Mouse (Mus musculus) brain, embryonic 14.5 days (tissue): Measurements from ENCODE around the gene 4931428L18Rik. TPM values are rescaled to one million over a fixed set of nuclear protein-coding genes. Genes with fewer than 3 reads are reported as not detected.
A peak's percentile ranks its signal among the peaks of the same experiment; 100 is the strongest.

Experiments
- DNase-seq: peaks from one replicate; pipeline ENCODE4 v3.0.0-alpha.2; 2011; ENCODE audit warnings: low read depth
- CTCF ChIP-seq: fragments of 200-500 bp; IDR thresholded peaks from 2 replicates; pipeline ENCODE4 v1.5.1; 2012; ENCODE audit warnings: inconsistent platforms, mild to moderate bottlenecking, moderate library complexity, borderline replicate concordance; ENCODE audit not compliant: insufficient read depth, insufficient read length; ENCODE audit errors: extremely low read depth
- POLR2A ChIP-seq: fragments of 200-500 bp; IDR thresholded peaks from 2 replicates; pipeline ENCODE4 v1.6.1; 2012; ENCODE audit warnings: mild to moderate bottlenecking, inconsistent platforms, borderline replicate concordance; ENCODE audit not compliant: poor library complexity, insufficient read depth, insufficient read length, severe bottlenecking; ENCODE audit errors: extremely low read depth
- polyA plus RNA-seq: library from polyadenylated mRNA; depleted of rRNA; stranded (reverse); fragments of >200 nt; gene quantifications from 2 replicates; pipeline ENCODE4 v1.2.3, GENCODE M21; 2012

The 4931428L18Rik gene
- polyA plus RNA-seq, 1 experiment, result not detected

GRCm38 (mm10) chr1:31072523-31073370, 149.7 kb downstream of the 4931428L18Rik start:
- TF ChIP-seq CTCF (no peak), POLR2A (no peak)
- no peak for DNase-seq

GRCm38 (mm10) chr1:31071209-31071608, 151.3 kb downstream of the 4931428L18Rik start:
- no peak for TF ChIP-seq POLR2A
- no peak for TF ChIP-seq CTCF
- no peak for DNase-seq

GRCm38 (mm10) chr1:31064817-31065740, 157.4 kb downstream of the 4931428L18Rik start:
- DNase-seq, result peak; percentile 77
- TF ChIP-seq CTCF (no peak), POLR2A (no peak)

GRCm38 (mm10) chr1:31059806-31060205, 162.7 kb downstream of the 4931428L18Rik start:
- DNase-seq, result no peak

GRCm38 (mm10) chr1:31058861-31059351, 163.6 kb downstream of the 4931428L18Rik start:
- peak; percentile 53 for DNase-seq
- TF ChIP-seq POLR2A (no peak), CTCF (no peak)

More at GRCm38 (mm10) chr1:31059806-31060205, 162.7 kb downstream of the 4931428L18Rik start:
- TF ChIP-seq POLR2A, result no peak
- no peak for TF ChIP-seq CTCF

GRCm38 (mm10) chr1:31058196-31058595, 164.3 kb downstream of the 4931428L18Rik start:
- no peak for DNase-seq
- TF ChIP-seq CTCF (no peak), POLR2A (no peak)

GRCm38 (mm10) chr1:31051370-31051921, 171.0 kb downstream of the 4931428L18Rik start:
- TF ChIP-seq POLR2A (no peak), CTCF (no peak)

GRCm38 (mm10) chr1:31049954-31050652, 172.4 kb downstream of the 4931428L18Rik start:
- DNase-seq, result no peak
- no peak for TF ChIP-seq POLR2A
- TF ChIP-seq CTCF, result no peak

More at GRCm38 (mm10) chr1:31051370-31051921, 171.0 kb downstream of the 4931428L18Rik start:
- DNase-seq, result peak; percentile 28

GRCm38 (mm10) chr1:31043208-31043607, 179.3 kb downstream of the 4931428L18Rik start:
- no peak for DNase-seq
- TF ChIP-seq POLR2A, result no peak
- no peak for TF ChIP-seq CTCF

- TF ChIP-seq POLR2A, result no peak
- no peak for TF ChIP-seq CTCF
Observed at GRCm38 (mm10) chr1:31042793-31043192, 179.7 kb downstream of the 4931428L18Rik start.

More at GRCm38 (mm10) chr1:31042793-31043192, 179.7 kb downstream of the 4931428L18Rik start:
- DNase-seq, result no peak
